Mouse (Mus musculus): ENCODE measurements at regions not wholly inside any gene's neighbourhood (a gene's known extent, or its start where the extent isn't known, plus 50 kb on each side); places are given as distances from the start of the nearest gene placed in this dataset.

- 0 out of 2 replicates have a peak, but pooled peaks cover 2% of the 10 kb centered on the region for H3K4me1 ChIP-seq (ENCODE audit: control insufficient read depth, insufficient read depth, low read length)
- H3K4me2 ChIP-seq (ENCODE audit: low read depth, low read length), result no peak overlapping the region
- ATAC-seq, result no peak
- WGBS, result 85% methylated on average over 3 of the region's 3 CpGs
- no peaks in the 10 kb centered on the region for H3K36me3 ChIP-seq (ENCODE audit: control insufficient read depth, insufficient read depth, low read length)
- H3K9me3 ChIP-seq (ENCODE audit: control insufficient read depth, low read length), result no peaks in the 10 kb centered on the region
- H3K27me3 ChIP-seq (replicated peaks; ENCODE audit: control insufficient read depth, insufficient read depth, low read length), result no peaks in the 10 kb centered on the region
- no peak overlapping the region for H3K27ac ChIP-seq (ENCODE audit: low read length)
- H3K4me3 ChIP-seq (ENCODE audit: low read length), result no peak overlapping the region
- H3K9ac ChIP-seq (ENCODE audit: low read depth, low read length), result no peak overlapping the region
Observed at GRCm38 (mm10) chr11:64805567-64805966, 173.3 kb upstream of the Elac2 start.

DNA sequence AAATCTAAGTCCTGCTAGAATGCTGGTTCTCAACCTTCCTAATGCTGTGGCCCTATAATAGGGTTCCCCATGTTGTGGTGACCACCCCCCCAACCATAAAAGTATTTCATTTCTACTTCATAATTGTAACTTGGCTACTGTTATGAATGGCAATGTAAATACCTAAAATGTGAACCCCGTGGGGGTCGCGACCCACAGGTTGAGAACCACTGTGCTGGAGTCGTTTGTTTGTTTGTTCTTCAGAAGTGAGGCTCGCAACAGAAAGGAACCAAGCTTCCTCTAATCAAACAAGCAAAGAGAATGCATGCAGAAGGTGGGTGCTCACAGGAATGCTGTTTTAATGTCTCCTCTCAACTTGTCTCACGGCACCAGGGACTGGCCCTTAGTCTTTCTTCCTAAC lies 166.4 kb upstream of the Elac2 start:
- Histone ChIP-seq H3K9ac (ENCODE audit: low read depth, low read length) (no peak overlapping the region), H3K27ac (ENCODE audit: low read length) (no peak overlapping the region), H3K4me3 (ENCODE audit: low read length) (no peak overlapping the region), H3K4me1 (ENCODE audit: control insufficient read depth, insufficient read depth, low read length) (no peaks in the 10 kb centered on the region), H3K9me3 (ENCODE audit: control insufficient read depth, low read length) (no peaks in the 10 kb centered on the region), H3K27me3 (replicated peaks; ENCODE audit: control insufficient read depth, insufficient read depth, low read length) (no peaks in the 10 kb centered on the region), H3K36me3 (ENCODE audit: control insufficient read depth, insufficient read depth, low read length) (no peaks in the 10 kb centered on the region), H3K4me2 (ENCODE audit: low read depth, low read length) (no peak overlapping the region)
- no peak for ATAC-seq
- WGBS, result 70% methylated on average over 6 of the region's 6 CpGs

GRCm38 (mm10) chr11:64829429-64829828 lies 149.4 kb upstream of the Elac2 start:
- ATAC-seq, result no peak
- H3K9me3 ChIP-seq (ENCODE audit: control insufficient read depth, low read length), result no peaks in the 10 kb centered on the region
- no peaks in the 10 kb centered on the region for H3K36me3 ChIP-seq (ENCODE audit: control insufficient read depth, insufficient read depth, low read length)
- no peaks in the 10 kb centered on the region for H3K4me1 ChIP-seq (ENCODE audit: control insufficient read depth, insufficient read depth, low read length)
- H3K27me3 ChIP-seq (replicated peaks; ENCODE audit: control insufficient read depth, insufficient read depth, low read length), result no peaks in the 10 kb centered on the region
- H3K4me2 ChIP-seq (ENCODE audit: low read depth, low read length), result no peak overlapping the region
- no peak overlapping the region for H3K27ac ChIP-seq (ENCODE audit: low read length)
- H3K4me3 ChIP-seq (ENCODE audit: low read length), result no peak overlapping the region
- H3K9ac ChIP-seq (ENCODE audit: low read depth, low read length), result no peak overlapping the region
- WGBS, result 74% methylated on average over 5 of the region's 5 CpGs

- Histone ChIP-seq H3K4me2 (ENCODE audit: low read depth, low read length) (no peak overlapping the region), H3K36me3 (ENCODE audit: control insufficient read depth, insufficient read depth, low read length) (no peaks in the 10 kb centered on the region), H3K4me1 (ENCODE audit: control insufficient read depth, insufficient read depth, low read length) (no peaks in the 10 kb centered on the region), H3K27me3 (replicated peaks; ENCODE audit: control insufficient read depth, insufficient read depth, low read length) (no peaks in the 10 kb centered on the region), H3K27ac (ENCODE audit: low read length) (no peak overlapping the region), H3K9me3 (ENCODE audit: control insufficient read depth, low read length) (no peaks in the 10 kb centered on the region), H3K4me3 (ENCODE audit: low read length) (no peak overlapping the region), H3K9ac (ENCODE audit: low read depth, low read length) (no peak overlapping the region)
- no peak for ATAC-seq
- 71% methylated on average over 5 of the region's 5 CpGs for WGBS
Observed at GRCm38 (mm10) chr11:64832453-64832852, 146.4 kb upstream of the Elac2 start.

- Histone ChIP-seq H3K36me3 (ENCODE audit: control insufficient read depth, insufficient read depth, low read length) (no peaks in the 10 kb centered on the region), H3K4me3 (ENCODE audit: low read length) (no peak overlapping the region), H3K4me2 (ENCODE audit: low read depth, low read length) (no peak overlapping the region), H3K27me3 (replicated peaks; ENCODE audit: control insufficient read depth, insufficient read depth, low read length) (no peaks in the 10 kb centered on the region), H3K9me3 (ENCODE audit: control insufficient read depth, low read length) (no peaks in the 10 kb centered on the region), H3K9ac (ENCODE audit: low read depth, low read length) (no peak overlapping the region), H3K27ac (ENCODE audit: low read length) (no peak overlapping the region), H3K4me1 (ENCODE audit: control insufficient read depth, insufficient read depth, low read length) (no peaks in the 10 kb centered on the region)
- WGBS, result 45% methylated on average over 3 of the region's 3 CpGs
- ATAC-seq, result no peak
Observed at GRCm38 (mm10) chr11:64833786-64834185, 145.1 kb upstream of the Elac2 start.

DNA sequence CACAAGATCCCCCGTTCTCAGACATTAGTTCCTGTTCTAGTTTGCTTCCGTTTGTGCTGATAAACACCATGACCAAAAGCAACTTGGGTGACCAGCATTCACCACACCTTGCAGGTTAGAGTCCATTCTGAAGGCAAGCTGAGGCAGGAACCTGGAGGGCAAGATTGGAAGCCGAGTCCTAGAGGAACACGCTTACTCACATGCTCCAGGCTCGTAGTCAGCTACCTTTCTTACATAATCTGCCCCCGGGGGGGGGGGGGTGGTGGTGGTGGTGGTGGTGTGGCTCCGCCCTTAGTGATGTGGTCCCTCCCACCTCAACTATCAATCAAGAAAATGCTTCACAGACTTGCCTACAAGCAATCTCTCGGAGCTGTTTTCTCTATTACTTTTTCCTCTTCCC lies 142.1 kb upstream of the Elac2 start:
- no peaks in the 10 kb centered on the region for H3K36me3 ChIP-seq (ENCODE audit: control insufficient read depth, insufficient read depth, low read length)
- H3K4me1 ChIP-seq (ENCODE audit: control insufficient read depth, insufficient read depth, low read length), result no peaks in the 10 kb centered on the region
- ATAC-seq, result no peak
- H3K27ac ChIP-seq (ENCODE audit: low read length), result no peak overlapping the region
- H3K9ac ChIP-seq (ENCODE audit: low read depth, low read length), result no peak overlapping the region
- no peaks in the 10 kb centered on the region for H3K9me3 ChIP-seq (ENCODE audit: control insufficient read depth, low read length)
- no peak overlapping the region for H3K4me3 ChIP-seq (ENCODE audit: low read length)
- H3K4me2 ChIP-seq (ENCODE audit: low read depth, low read length), result no peak overlapping the region
- WGBS, result 74% methylated on average over 8 of the region's 8 CpGs
- no peaks in the 10 kb centered on the region for H3K27me3 ChIP-seq (replicated peaks; ENCODE audit: control insufficient read depth, insufficient read depth, low read length)

DNA sequence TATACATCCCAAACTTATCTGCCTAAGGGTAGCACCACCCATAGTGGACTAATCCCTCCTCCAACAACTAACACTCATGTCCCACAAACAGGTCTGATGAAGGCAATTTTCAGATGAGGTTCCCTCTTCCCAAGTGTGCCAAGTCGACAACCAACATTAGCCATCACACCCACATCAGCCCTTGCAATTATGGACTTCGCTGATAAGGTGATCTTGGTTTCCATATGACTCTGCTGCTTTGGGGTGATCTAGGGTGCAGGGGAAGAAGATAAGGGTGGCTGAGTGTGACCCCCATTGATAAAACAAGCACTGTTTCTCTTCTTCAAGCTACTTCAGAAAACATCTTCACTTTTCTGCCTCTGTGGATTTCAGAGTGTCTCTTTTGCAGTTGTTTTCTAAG lies 137.7 kb upstream of the Elac2 start:
- WGBS, result 83% methylated on average over 2 of the region's 2 CpGs
- H3K4me3 ChIP-seq (ENCODE audit: low read length), result no peak overlapping the region
- H3K27me3 ChIP-seq (replicated peaks; ENCODE audit: control insufficient read depth, insufficient read depth, low read length), result no peaks in the 10 kb centered on the region
- no peaks in the 10 kb centered on the region for H3K9me3 ChIP-seq (ENCODE audit: control insufficient read depth, low read length)
- peak; percentile 64; the same call in 1 of the 2 replicates for ATAC-seq
- H3K4me1 ChIP-seq (ENCODE audit: control insufficient read depth, insufficient read depth, low read length), result no peaks in the 10 kb centered on the region
- H3K27ac ChIP-seq (ENCODE audit: low read length), result no peak overlapping the region
- H3K4me2 ChIP-seq (ENCODE audit: low read depth, low read length), result no peak overlapping the region
- H3K9ac ChIP-seq (ENCODE audit: low read depth, low read length), result no peak overlapping the region
- no peaks in the 10 kb centered on the region for H3K36me3 ChIP-seq (ENCODE audit: control insufficient read depth, insufficient read depth, low read length)

DNA sequence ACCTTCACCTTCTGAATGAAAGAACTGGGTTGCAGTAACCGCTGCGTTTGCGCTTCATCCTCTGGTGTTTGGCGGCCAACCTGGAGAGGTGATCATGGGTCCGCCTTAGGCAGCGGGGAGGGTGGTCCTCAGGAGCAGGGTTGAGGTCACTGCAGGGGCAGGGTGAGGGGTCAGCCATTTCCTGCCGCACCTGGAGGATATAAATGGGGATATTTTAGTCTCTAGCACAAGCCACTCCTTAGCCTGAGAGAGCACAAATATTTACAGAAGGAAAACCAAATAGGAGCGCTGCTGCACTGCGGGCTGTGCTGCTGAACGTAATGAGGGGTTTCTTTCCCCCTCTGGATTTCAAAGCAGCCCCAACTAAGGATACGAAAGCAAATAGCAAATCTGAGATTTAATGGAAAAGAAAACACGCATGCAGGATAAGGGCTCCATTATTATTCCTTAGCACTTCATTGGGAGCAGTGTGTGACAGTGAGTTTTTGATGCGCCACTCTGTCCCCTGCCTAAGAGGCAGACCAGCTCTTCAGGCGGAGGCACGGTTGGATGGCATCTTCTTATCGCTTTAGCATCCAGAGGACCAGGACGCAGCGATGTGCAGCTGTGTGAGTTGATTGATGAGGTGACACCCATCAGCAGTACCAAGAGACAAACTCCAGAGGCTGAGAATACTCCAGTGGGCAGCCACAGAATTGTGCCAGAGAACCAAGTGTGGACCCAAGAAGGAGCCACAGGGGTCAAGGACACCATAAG lies 135.9 kb upstream of the Elac2 start:
- H3K9ac ChIP-seq (ENCODE audit: low read depth, low read length), result no peak overlapping the region
- no peaks in the 10 kb centered on the region for H3K36me3 ChIP-seq (ENCODE audit: control insufficient read depth, insufficient read depth, low read length)
- H3K4me2 ChIP-seq (ENCODE audit: low read depth, low read length), result peak overlapping the region; percentile 16; the same call in 1 of the 2 replicates
- H3K9me3 ChIP-seq (ENCODE audit: control insufficient read depth, low read length), result no peaks in the 10 kb centered on the region
- no peaks in the 10 kb centered on the region for H3K27me3 ChIP-seq (replicated peaks; ENCODE audit: control insufficient read depth, insufficient read depth, low read length)
- no peak overlapping the region for H3K4me3 ChIP-seq (ENCODE audit: low read length)
- H3K4me1 ChIP-seq (ENCODE audit: control insufficient read depth, insufficient read depth, low read length), result no peaks in the 10 kb centered on the region
- WGBS, result 28% methylated on average over 18 of the region's 18 CpGs
- no peak overlapping the region for H3K27ac ChIP-seq (ENCODE audit: low read length)
- 0 out of 2 replicates have a peak, but pooled peaks have one; percentile 36 for ATAC-seq

GRCm38 (mm10) chr11:64846577-64847147 lies 132.2 kb upstream of the Elac2 start:
- Histone ChIP-seq H3K27me3 (replicated peaks; ENCODE audit: control insufficient read depth, insufficient read depth, low read length) (no peaks in the 10 kb centered on the region), H3K4me3 (ENCODE audit: low read length) (no peak overlapping the region), H3K4me2 (ENCODE audit: low read depth, low read length) (no peak overlapping the region), H3K27ac (ENCODE audit: low read length) (no peak overlapping the region), H3K9me3 (ENCODE audit: control insufficient read depth, low read length) (no peaks in the 10 kb centered on the region), H3K4me1 (ENCODE audit: control insufficient read depth, insufficient read depth, low read length) (no peaks in the 10 kb centered on the region), H3K36me3 (ENCODE audit: control insufficient read depth, insufficient read depth, low read length) (no peaks in the 10 kb centered on the region), H3K9ac (ENCODE audit: low read depth, low read length) (no peak overlapping the region)
- WGBS, result 84% methylated on average over 7 of the region's 7 CpGs
- no peak for ATAC-seq
